In the genomic region with DNA sequence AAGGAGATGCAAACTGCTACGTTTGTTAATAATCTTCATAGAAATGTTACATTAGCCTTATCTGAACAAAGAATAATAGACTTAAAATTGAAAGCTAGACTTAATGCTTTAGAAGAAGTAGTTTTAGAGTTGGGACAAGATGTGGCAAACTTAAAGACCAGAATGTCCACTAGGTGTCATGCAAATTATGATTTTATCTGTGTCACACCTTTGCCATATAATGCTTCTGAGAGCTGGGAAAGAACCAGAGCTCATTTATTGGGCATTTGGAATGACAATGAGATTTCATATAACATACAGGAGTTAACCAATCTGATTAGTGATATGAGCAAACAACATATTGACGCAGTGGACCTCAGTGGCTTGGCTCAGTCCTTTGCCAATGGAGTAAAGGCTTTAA, we compare ENCODE assay signal across 4 mouse cellular contexts.
DNase-seq lines count a peak whose midpoint lies in the region; ATAC-seq and TF ChIP-seq lines count a peak whose summit lies in the region.
"Not testable (repeated sequence)": the region's sequence is repeated elsewhere in the genome, so short reads cannot be mapped to it uniquely, and the experiment has no call there.

No protein-coding gene starts in this region.

- not testable (repeated sequence) for TF ChIP-seq CTCF in G1E (IDR thresholded peaks at IDR 0.05; ENCODE audit: low read depth, low read length)

- not testable (repeated sequence) for H3K4me3 ChIP-seq in G1E (ENCODE audit: low read depth, low read length)

- DNase-seq in A20 (ENCODE audit: low read depth, low spot score) (peak; percentile 37), ZHBTc4 (ENCODE audit: low read depth, low spot score) (peak; percentile 2)
- not testable (repeated sequence) for DNase-seq in G1E (ENCODE audit: low spot score)

- H3K36me3 ChIP-seq in G1E (replicated peaks) = not testable (repeated sequence)

- H3K4me1 ChIP-seq in G1E (ENCODE audit: insufficient read depth, low read depth, low read length) = not testable (repeated sequence)

- H3K27me3 ChIP-seq in G1E (ENCODE audit: insufficient read depth, low read length) = not testable (repeated sequence)

- peak; percentile 10; the same call in 1 of the 2 replicates for ATAC-seq in G1E (ENCODE audit: extremely low read depth, insufficient number of reproducible peaks, low FRiP score, poor library complexity, severe bottlenecking)
- ATAC-seq in inflammation-experienced regulatory T-cells, adult 6 months = peak; percentile 26

- H3K9me3 ChIP-seq in G1E (replicated peaks) = peaks cover 23% of the 10 kb centered on the region
